Comparison of ENCODE assay signal across 8 mouse cellular contexts in genomic region chr11:117628312-117628779, GRCm38 (mm10). TPM values are rescaled to one million over a fixed set of nuclear protein-coding genes. Genes with fewer than 3 reads are reported as not detected.
A peak's percentile ranks its signal among the peaks of the same experiment; 100 is the strongest.
DNase-seq lines count a peak whose midpoint lies in the region; ATAC-seq lines count a peak whose summit lies in the region.

No protein-coding gene starts in this region.

- peak overlapping the region; percentile 36 for H3K4me3 ChIP-seq in forebrain, embryonic 16.5 days (replicated peaks; ENCODE audit: low read length)
- H3K4me3 ChIP-seq in midbrain, embryonic 13.5 days (replicated peaks) = peak overlapping the region; percentile 13

- no peaks in the 10 kb centered on the region for H3K27me3 ChIP-seq in forebrain, embryonic 16.5 days (replicated peaks; ENCODE audit: control insufficient read depth, insufficient read depth, low read length)
- H3K27me3 ChIP-seq in midbrain, embryonic 13.5 days = no peaks in the 10 kb centered on the region

- H3K9me3 ChIP-seq in forebrain, embryonic 16.5 days (ENCODE audit: control insufficient read depth, low read length) = no peaks in the 10 kb centered on the region
- no peaks in the 10 kb centered on the region for H3K9me3 ChIP-seq in midbrain, embryonic 13.5 days

- no peaks in the 10 kb centered on the region for H3K36me3 ChIP-seq in forebrain, embryonic 16.5 days (ENCODE audit: control insufficient read depth, insufficient read depth)
- H3K36me3 ChIP-seq in midbrain, embryonic 13.5 days = no peaks in the 10 kb centered on the region

- H3K9ac ChIP-seq in forebrain, embryonic 16.5 days (replicated peaks; ENCODE audit: low read depth, low read length) = peak overlapping the region; percentile 49
- peak overlapping the region; percentile 39 for H3K9ac ChIP-seq in midbrain, embryonic 13.5 days (replicated peaks)

- WGBS in forebrain, embryonic 16.5 days = 4% methylated on average over 9 of the region's 9 CpGs
- 11% methylated on average over 9 of the region's 9 CpGs for WGBS in midbrain, embryonic 13.5 days

- ATAC-seq in forebrain, embryonic 16.5 days = peak; percentile 83
- ATAC-seq in midbrain, embryonic 13.5 days = peak; percentile 84

- peaks cover 36% of the 10 kb centered on the region for H3K4me1 ChIP-seq in forebrain, embryonic 16.5 days (replicated peaks; ENCODE audit: control insufficient read depth, insufficient read depth, low read length)
- H3K4me1 ChIP-seq in midbrain, embryonic 13.5 days (replicated peaks) = peaks cover 37% of the 10 kb centered on the region

- H3K4me2 ChIP-seq in forebrain, embryonic 16.5 days (ENCODE audit: low read length) = peak overlapping the region; percentile 50
- peak overlapping the region; percentile 38 for H3K4me2 ChIP-seq in midbrain, embryonic 13.5 days (replicated peaks)

- DNase-seq in adrenal gland, postnatal 10 days = peak; percentile 25
- no peak for DNase-seq in adrenal gland, adult 8-10 months
- DNase-seq in cerebellum, adult 11-12 months = peak; percentile 94
- DNase-seq in layer of hippocampus, adult 18-20 months (ENCODE audit: low spot score in 2 of 2) = peak; percentile 68 to 78
- no peak for DNase-seq in kidney, adult 18-20 months
- no peak for DNase-seq in urinary bladder, adult 18-20 months (ENCODE audit: low spot score in 2 of 2)

- H3K27ac ChIP-seq in forebrain, embryonic 16.5 days (ENCODE audit: low read length) = peak overlapping the region; percentile 96
- H3K27ac ChIP-seq in midbrain, embryonic 13.5 days = peak overlapping the region; percentile 91

RNA-seq across cellular contexts. Expression of gene Tnrc6c, which starts 25.7 kb away (rescaled TPM):
- 10 to 100 TPM; 20.3 to 23.7 TPM for total RNA-seq in adrenal gland, postnatal 10 days (2021)
- total RNA-seq in adrenal gland, adult 8-10 months (2022) = 10 to 100 TPM; 22.3 to 41.0 (median 31.9) TPM
- 28.0 and 29.7 TPM in 2 replicates for polyA plus RNA-seq in forebrain, embryonic 16.5 days (2015; fragmentation: Nextera tagmentation; extraction: Ambion mirVana)
- total RNA-seq in layer of hippocampus, adult 18-20 months (2021) = 10 to 100 TPM; 66.1 to 67.7 TPM
- polyA plus RNA-seq in midbrain, embryonic 13.5 days (2015; fragmentation: Nextera tagmentation; extraction: Ambion mirVana) = 30.3 and 31.7 TPM in 2 replicates

Comparison
In these comparisons a context has a peak if more than half of its experiments do, and no peak if none do; other contexts are left out.
1. DNase-seq: peak in adrenal gland, postnatal 10 days (single experiment), cerebellum, adult 11-12 months (single experiment) and layer of hippocampus, adult 18-20 months (2 of 2); none in adrenal gland, adult 8-10 months (single experiment), kidney, adult 18-20 months (single experiment) and urinary bladder, adult 18-20 months (0 of 2).